Mouse (Mus musculus): Measurements from ENCODE around the gene Plaur. TPM values are rescaled to one million over a fixed set of nuclear protein-coding genes. Genes with fewer than 3 reads are reported as not detected.

Plaur gene
- polyA plus RNA-seq, 1 experiment from 2014 or later: 1.1 TPM

DNA sequence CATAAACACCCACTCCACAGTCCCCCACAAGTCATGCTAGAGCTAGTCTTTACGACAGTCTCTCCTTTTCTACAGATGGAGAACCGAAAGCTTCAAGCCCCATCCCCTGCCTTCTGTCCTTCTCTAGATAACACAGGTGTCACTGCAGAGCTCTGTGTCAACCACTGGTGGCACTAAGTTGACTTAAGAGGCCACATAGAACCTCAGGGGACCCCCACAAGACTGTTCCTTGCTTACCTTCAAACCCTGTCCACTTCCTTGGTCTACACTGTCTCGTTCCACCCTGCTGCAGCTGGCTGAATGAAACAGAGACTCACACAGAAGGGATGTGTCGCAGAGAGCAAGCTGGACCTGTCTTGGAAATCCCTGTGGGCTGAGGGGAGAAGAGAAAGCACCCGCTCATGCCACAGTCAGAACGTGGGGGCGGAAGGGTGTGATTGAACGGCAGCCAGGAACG, 10.4 kb upstream of the Plaur start, which contains the start of gene Irgc1:
Gene Irgc1 (minus strand): TSS at position 443 of the 457 bp plus-strand sequence.
- 0 out of 2 replicates have a peak, but pooled peaks cover 3% of the 10 kb centered on the region for H3K9me3 ChIP-seq
- H3K4me1 ChIP-seq: no peaks in the 10 kb centered on the region
- WGBS: 87% methylated on average over 9 of the region's 9 CpGs
- H3K4me3 ChIP-seq: no peak within 1 kb of the TSS
- H3K27me3 ChIP-seq (ENCODE audit: poor library complexity, severe bottlenecking): no peaks in the 10 kb centered on the region
- no peaks in the 10 kb centered on the region for H3K36me3 ChIP-seq (replicated peaks)
- no peak within 1 kb of the TSS for H3K27ac ChIP-seq
- no peak for DNase-seq (ENCODE audit: extremely low spot score, low spot score)

DNA sequence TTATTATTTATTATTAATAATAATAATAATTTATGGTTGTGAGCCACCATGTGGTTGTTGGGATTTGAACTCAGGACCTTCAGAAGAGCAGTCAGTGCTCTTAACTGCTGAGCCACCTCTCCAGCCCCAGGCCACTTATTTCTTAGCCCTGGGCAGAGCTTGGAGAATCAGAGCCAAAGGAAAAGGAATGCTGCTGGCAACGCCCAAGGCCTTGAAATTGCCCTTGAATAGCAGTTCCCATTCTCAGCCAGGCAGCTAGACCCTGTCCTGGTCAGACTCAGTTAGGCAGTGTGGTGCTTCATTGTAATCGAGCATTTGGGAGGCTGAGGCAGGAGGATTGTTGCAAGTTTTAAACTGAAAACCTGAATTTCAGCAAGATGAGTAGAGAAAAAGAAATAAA, 8.1 kb upstream of the Plaur start:
- no peak for DNase-seq (ENCODE audit: extremely low spot score, low spot score)
- no peaks in the 10 kb centered on the region for H3K36me3 ChIP-seq (replicated peaks)
- no peak overlapping the region for H3K27ac ChIP-seq
- H3K27me3 ChIP-seq (ENCODE audit: poor library complexity, severe bottlenecking): no peaks in the 10 kb centered on the region
- H3K4me3 ChIP-seq: no peak overlapping the region
- 75% methylated on average over 2 of the region's 2 CpGs for WGBS
- H3K9me3 ChIP-seq: no peaks in the 10 kb centered on the region
- no peaks in the 10 kb centered on the region for H3K4me1 ChIP-seq

DNA sequence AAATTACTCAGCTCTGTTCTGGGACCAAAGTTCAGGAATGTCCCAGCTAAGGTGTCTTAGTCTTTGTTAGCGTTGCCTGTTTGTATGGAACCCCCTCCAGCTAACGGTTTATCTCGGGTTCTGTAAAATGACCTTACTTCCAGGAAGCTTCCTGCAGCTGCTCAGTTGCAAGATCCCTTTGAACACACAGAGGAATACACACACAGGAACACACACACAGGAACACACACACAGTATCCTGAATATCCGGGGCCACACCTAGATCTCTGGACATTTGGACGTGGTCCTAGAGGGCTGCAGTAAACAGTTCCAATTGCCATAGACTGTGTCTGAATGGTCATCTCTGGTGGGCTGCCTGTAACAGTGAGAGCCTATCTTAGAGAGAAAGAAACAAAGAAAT, 6.6 kb upstream of the Plaur start:
- Histone ChIP-seq H3K4me3 (no peak overlapping the region), H3K27ac (no peak overlapping the region), H3K4me1 (no peaks in the 10 kb centered on the region), H3K9me3 (no peaks in the 10 kb centered on the region), H3K36me3 (replicated peaks) (no peaks in the 10 kb centered on the region), H3K27me3 (ENCODE audit: poor library complexity, severe bottlenecking) (peaks cover 4% of the 10 kb centered on the region; the same call in 1 of the 2 replicates)
- WGBS: 91% methylated on average over 5 of the region's 5 CpGs
- DNase-seq (ENCODE audit: extremely low spot score, low spot score): no peak

- DNase-seq (ENCODE audit: extremely low spot score, low spot score): no peak
- Histone ChIP-seq H3K36me3 (replicated peaks) (no peaks in the 10 kb centered on the region), H3K27me3 (ENCODE audit: poor library complexity, severe bottlenecking) (peaks cover 21% of the 10 kb centered on the region), H3K4me3 (no peak overlapping the region), H3K9me3 (no peaks in the 10 kb centered on the region), H3K27ac (no peak overlapping the region), H3K4me1 (peaks cover 8% of the 10 kb centered on the region)
- WGBS: 70% methylated on average over 10 of the region's 10 CpGs
Observed at GRCm38 (mm10) chr7:24457726-24458370, 4.4 kb upstream of the Plaur start.

DNA sequence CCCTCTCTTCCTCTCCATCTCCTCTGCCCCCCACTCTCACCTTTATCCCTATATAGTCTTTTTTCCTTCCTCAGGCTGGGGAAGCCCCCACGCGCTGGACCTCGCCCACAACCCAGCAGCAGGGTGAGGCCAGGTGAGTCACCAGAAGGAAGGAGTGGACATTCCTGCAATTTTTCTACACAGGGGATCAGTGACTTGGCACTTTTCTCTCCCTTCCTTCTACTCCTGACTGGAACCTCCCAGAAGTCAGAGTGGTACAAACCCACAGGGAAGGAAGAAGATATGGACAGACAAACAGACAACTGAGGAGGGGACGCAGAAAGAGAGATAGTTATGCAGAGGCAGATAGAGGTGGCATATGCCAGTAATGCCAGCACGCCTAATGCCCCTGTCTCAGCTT, 2.8 kb upstream of the Plaur start:
- Histone ChIP-seq H3K27ac (no peak overlapping the region), H3K4me1 (peaks cover 15% of the 10 kb centered on the region), H3K4me3 (no peak overlapping the region), H3K9me3 (no peaks in the 10 kb centered on the region), H3K36me3 (replicated peaks) (no peaks in the 10 kb centered on the region), H3K27me3 (ENCODE audit: poor library complexity, severe bottlenecking) (peaks cover 25% of the 10 kb centered on the region)
- WGBS: 86% methylated on average over 5 of the region's 5 CpGs
- no peak for DNase-seq (ENCODE audit: extremely low spot score, low spot score)

- DNase-seq (ENCODE audit: extremely low spot score, low spot score): no peak
- Histone ChIP-seq H3K27ac (no peak overlapping the region), H3K4me1 (peaks cover 15% of the 10 kb centered on the region), H3K4me3 (no peak overlapping the region), H3K36me3 (replicated peaks) (no peaks in the 10 kb centered on the region), H3K9me3 (no peaks in the 10 kb centered on the region), H3K27me3 (ENCODE audit: poor library complexity, severe bottlenecking) (peaks cover 25% of the 10 kb centered on the region)
- WGBS: 70% methylated on average over 3 of the region's 3 CpGs
Observed at GRCm38 (mm10) chr7:24459843-24460242, 2.4 kb upstream of the Plaur start.

GRCm38 (mm10) chr7:24461376-24462051, 770 bp upstream of the Plaur start:
- H3K36me3 ChIP-seq (replicated peaks): no peaks in the 10 kb centered on the region
- peaks cover 15% of the 10 kb centered on the region for H3K4me1 ChIP-seq
- no peak overlapping the region for H3K4me3 ChIP-seq
- WGBS: 81% methylated on average over 14 of the region's 14 CpGs
- H3K27ac ChIP-seq: no peak overlapping the region
- peaks cover 25% of the 10 kb centered on the region for H3K27me3 ChIP-seq (ENCODE audit: poor library complexity, severe bottlenecking)
- H3K9me3 ChIP-seq: no peaks in the 10 kb centered on the region
- no peak for DNase-seq (ENCODE audit: extremely low spot score, low spot score)

DNA sequence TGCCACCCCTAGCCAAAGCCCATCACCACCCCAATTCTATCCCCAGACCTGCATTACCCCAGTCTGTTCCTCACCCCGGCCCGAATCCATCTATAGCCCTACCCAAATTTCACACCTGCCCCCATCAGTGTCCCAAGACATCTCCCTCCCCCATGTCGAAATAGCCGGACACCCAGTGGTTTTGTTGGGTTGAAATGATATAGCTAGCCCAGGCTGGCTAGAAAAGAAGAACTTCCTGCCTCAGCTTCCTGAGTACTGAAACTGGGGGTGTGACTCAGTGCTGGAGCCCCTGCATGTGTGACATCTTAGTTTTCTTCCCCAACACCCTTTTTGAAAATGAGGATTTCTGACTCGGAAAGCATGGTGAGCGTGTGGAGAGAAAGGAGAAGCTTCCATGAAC, 4.6 kb downstream of the Plaur start:
- Histone ChIP-seq H3K27me3 (ENCODE audit: poor library complexity, severe bottlenecking) (peaks cover 14% of the 10 kb centered on the region), H3K9me3 (peaks cover 16% of the 10 kb centered on the region), H3K4me3 (no peak overlapping the region), H3K27ac (no peak overlapping the region), H3K4me1 (peaks cover 15% of the 10 kb centered on the region), H3K36me3 (replicated peaks) (no peaks in the 10 kb centered on the region)
- no peak for DNase-seq (ENCODE audit: extremely low spot score, low spot score)
- 83% methylated on average over 6 of the region's 6 CpGs for WGBS

DNA sequence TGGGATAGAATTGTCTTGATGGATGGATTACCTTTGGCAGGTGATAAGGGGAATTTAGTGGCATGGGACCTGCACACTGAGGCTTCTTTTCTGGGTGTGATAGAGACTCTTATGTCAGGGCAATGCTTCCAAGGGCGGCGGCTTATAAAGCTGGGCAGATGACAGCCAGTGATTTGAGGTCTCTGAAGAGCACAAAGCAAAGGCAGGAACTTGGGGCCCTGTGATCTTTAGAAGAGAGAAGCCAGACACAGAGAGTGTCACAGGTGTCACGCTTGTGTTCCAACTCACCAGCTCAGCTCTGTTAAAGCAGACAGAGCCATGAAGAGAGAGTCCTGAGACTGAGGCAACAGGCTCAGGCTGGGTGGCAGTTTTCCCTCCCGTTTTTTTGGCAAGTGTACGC, 5.6 kb downstream of the Plaur start:
- WGBS: 90% methylated on average over 5 of the region's 5 CpGs
- DNase-seq (ENCODE audit: extremely low spot score, low spot score): no peak
- Histone ChIP-seq H3K27me3 (ENCODE audit: poor library complexity, severe bottlenecking) (peaks cover 4% of the 10 kb centered on the region; the same call in 1 of the 2 replicates), H3K4me3 (no peak overlapping the region), H3K27ac (no peak overlapping the region), H3K36me3 (replicated peaks) (no peaks in the 10 kb centered on the region), H3K9me3 (peaks cover 19% of the 10 kb centered on the region), H3K4me1 (peaks cover 6% of the 10 kb centered on the region)

DNA sequence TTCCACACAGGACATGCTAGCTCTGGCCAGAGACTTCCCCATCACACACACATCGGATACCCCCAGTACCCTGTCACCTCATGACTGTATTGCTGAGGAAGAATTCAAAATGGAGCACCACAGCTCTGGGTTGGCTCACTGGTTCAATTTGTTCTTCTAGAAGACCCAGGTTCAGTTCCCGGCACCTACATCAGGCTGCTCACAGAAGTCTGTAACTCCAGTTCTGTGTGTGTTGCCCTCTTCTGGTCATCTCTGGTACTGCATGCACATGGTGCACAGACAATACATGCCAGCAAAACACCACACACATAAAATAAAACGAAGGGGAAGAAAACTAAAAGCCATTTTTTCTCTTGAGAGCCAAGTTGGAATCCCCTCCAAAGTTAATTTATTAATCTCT, 6.8 kb downstream of the Plaur start:
- H3K4me1 ChIP-seq: no peaks in the 10 kb centered on the region
- WGBS: 82% methylated on average over 3 of the region's 3 CpGs
- peaks cover 19% of the 10 kb centered on the region for H3K9me3 ChIP-seq
- no peak overlapping the region for H3K27ac ChIP-seq
- H3K36me3 ChIP-seq (replicated peaks): no peaks in the 10 kb centered on the region
- DNase-seq (ENCODE audit: extremely low spot score, low spot score): no peak
- H3K27me3 ChIP-seq (ENCODE audit: poor library complexity, severe bottlenecking): no peaks in the 10 kb centered on the region
- H3K4me3 ChIP-seq: no peak overlapping the region

DNA sequence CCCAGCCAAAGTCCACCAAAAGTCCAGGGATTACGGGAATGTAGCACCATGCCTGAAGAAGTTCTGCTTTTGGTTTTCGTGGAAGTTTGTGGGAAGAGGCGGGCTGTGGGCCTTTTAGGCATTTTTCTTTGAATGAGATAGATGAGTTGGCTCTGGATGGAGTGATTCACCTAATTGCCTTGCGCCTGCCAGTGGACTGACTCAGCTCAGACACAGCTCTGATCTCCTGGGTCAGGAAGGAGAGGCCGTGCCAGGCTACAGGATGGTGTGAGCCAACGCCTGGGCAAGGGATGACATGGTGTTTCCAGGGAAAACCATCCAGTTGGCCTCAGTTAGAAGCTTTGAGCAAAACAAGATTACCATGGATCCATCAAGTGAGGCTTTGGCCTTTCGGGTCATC, 8.1 kb downstream of the Plaur start:
- DNase-seq (ENCODE audit: extremely low spot score, low spot score): no peak
- peaks cover 19% of the 10 kb centered on the region for H3K9me3 ChIP-seq
- WGBS: 94% methylated on average over 7 of the region's 7 CpGs

DNA sequence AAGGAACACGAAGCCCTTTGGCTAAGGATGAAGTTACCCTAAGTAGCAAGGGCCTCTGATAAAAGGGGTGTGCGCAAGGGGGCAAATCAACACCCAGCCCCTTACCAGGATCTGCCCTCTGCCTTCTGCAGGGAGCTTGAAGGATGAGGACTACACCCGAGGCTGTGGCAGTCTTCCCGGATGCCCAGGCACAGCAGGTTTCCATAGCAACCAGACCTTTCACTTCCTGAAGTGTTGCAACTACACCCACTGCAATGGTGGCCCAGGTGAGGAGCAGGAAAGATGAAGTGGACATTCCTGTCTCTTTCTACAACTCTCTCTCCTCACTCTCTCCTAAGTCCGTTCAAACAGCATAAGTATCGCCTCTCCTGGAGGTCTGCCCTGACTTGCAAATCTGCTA, 10.2 kb downstream of the Plaur start:
- H3K4me1 ChIP-seq: peaks cover 4% of the 10 kb centered on the region
- no peak overlapping the region for H3K4me3 ChIP-seq
- 83% methylated on average over 6 of the region's 6 CpGs for WGBS
- H3K36me3 ChIP-seq (replicated peaks): no peaks in the 10 kb centered on the region
- 0 out of 2 replicates have a peak, but pooled peaks cover 4% of the 10 kb centered on the region for H3K27me3 ChIP-seq (ENCODE audit: poor library complexity, severe bottlenecking)
- no peak overlapping the region for H3K27ac ChIP-seq
- no peak for DNase-seq (ENCODE audit: extremely low spot score, low spot score)
- peaks cover 19% of the 10 kb centered on the region for H3K9me3 ChIP-seq

More for the DNA sequence above, 8.1 kb downstream of the Plaur start:
- Histone ChIP-seq H3K4me3 (no peak overlapping the region), H3K27me3 (ENCODE audit: poor library complexity, severe bottlenecking) (0 out of 2 replicates have a peak, but pooled peaks cover 4% of the 10 kb centered on the region), H3K36me3 (replicated peaks) (no peaks in the 10 kb centered on the region), H3K4me1 (peaks cover 4% of the 10 kb centered on the region), H3K27ac (no peak overlapping the region)

DNA sequence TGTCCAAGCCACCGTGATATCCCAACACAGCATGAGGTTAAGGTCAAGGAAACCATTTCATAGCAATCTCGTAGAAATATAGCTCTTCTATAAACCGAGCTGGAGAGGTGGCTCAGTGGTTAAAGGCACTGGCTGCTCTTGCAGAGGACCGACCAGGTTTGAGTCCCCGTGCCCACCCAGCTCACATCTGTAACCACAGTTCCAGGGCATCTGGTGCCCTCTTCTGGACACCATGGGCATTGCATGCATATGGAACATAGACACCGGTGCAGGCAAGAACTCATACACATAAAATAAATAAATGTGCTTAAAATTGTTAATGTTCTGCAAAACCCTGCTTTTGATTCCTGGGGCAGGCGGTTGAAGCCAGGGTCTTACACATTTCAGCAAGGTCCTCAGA, 10.7 kb downstream of the Plaur start:
- 75% methylated on average over 7 of the region's 7 CpGs for WGBS
- peaks cover 7% of the 10 kb centered on the region; the same call in 1 of the 2 replicates for H3K27me3 ChIP-seq (ENCODE audit: poor library complexity, severe bottlenecking)
- H3K4me3 ChIP-seq: no peak overlapping the region
- no peak overlapping the region for H3K27ac ChIP-seq
- H3K4me1 ChIP-seq: peaks cover 4% of the 10 kb centered on the region
- H3K36me3 ChIP-seq (replicated peaks): no peaks in the 10 kb centered on the region
- DNase-seq (ENCODE audit: extremely low spot score, low spot score): no peak
- H3K9me3 ChIP-seq: peaks cover 22% of the 10 kb centered on the region
